Mouse (Mus musculus) lung, embryonic 14.5 days (tissue): ENCODE measurements around the gene Pcbp3. TPM values are rescaled to one million over a fixed set of nuclear protein-coding genes. Genes with fewer than 3 reads are reported as not detected.
"Not testable (repeated sequence)": the region's sequence is repeated elsewhere in the genome, so short reads cannot be mapped to it uniquely, and the experiment has no call there.

Source experiments
- ATAC-seq: fragments of 200-750 bp; cut with Nextera tagmentation; 2 replicates; pipeline ENCODE4 v1.8.0; 2017; ENCODE audit warnings: mild to moderate bottlenecking, moderate TSS enrichment, moderate library complexity; ENCODE audit not compliant: insufficient read depth
- DNase-seq: peaks from one replicate; pipeline ENCODE4 v3.0.0-alpha.2; 2015
- H3K27ac ChIP-seq: fragments of 300-500 bp; sonication (generic); 2 replicates; pipeline ENCODE4 v1.5.1; 2014; ENCODE audit warnings: low read depth, mild to moderate bottlenecking, moderate library complexity
- H3K27me3 ChIP-seq: fragments of 300-500 bp; sonication (generic); 2 replicates; pipeline ENCODE4 v1.6.1; 2014; ENCODE audit warnings: low read length, control low read depth; ENCODE audit not compliant: insufficient read depth
- H3K36me3 ChIP-seq: fragments of 300-500 bp; sonication (generic); 2 replicates; pipeline ENCODE4 v1.6.1; 2014; ENCODE audit warnings: control low read depth; ENCODE audit not compliant: insufficient read depth
- H3K4me1 ChIP-seq: fragments of 300-500 bp; sonication (generic); 2 replicates; pipeline ENCODE4 v1.6.1; 2014; ENCODE audit warnings: antibody characterized with exemption, control low read depth; ENCODE audit not compliant: insufficient read depth
- H3K4me2 ChIP-seq: fragments of 300-500 bp; sonication (generic); 2 replicates; pipeline ENCODE4 v1.6.1; 2014; ENCODE audit warnings: mild to moderate bottlenecking
- H3K4me3 ChIP-seq: fragments of 300-500 bp; sonication (generic); 2 replicates; pipeline ENCODE4 v1.5.1; 2014; ENCODE audit warnings: low read depth, low read length
- H3K9ac ChIP-seq: fragments of 300-500 bp; sonication (generic); 2 replicates; pipeline ENCODE4 v1.6.1; 2014
- H3K9me3 ChIP-seq: fragments of 300-500 bp; sonication (generic); 2 replicates; pipeline ENCODE4 v1.6.1; 2016; ENCODE audit warnings: low read depth, low read length, control low read depth
- CTCF ChIP-seq: IDR thresholded peaks from 2 replicates; pipeline ENCODE4 v1.5.1; 2016; ENCODE audit warnings: antibody characterized with exemption, low read depth
- WGBS: fragments of 180-500 bp; shearing (Covaris S2); extraction: QIAGEN DNeasy Blood & Tissue Kit; methylation state at CpG from one replicate; pipeline ENCODE4 v1.1.7; 2014; 5-methylcytosine and 5-hydroxymethylcytosine counted together
- polyA plus RNA-seq: library from polyadenylated mRNA; unstranded; fragments of >200 nt; fragmentation: Nextera tagmentation; extraction: Ambion mirVana; gene quantifications from 2 replicates; pipeline ENCODE4 v1.2.1, GENCODE M21; 2014

Gene Pcbp3
- polyA plus RNA-seq, 1 experiment from 2014 or later: 15.9 TPM

DNA sequence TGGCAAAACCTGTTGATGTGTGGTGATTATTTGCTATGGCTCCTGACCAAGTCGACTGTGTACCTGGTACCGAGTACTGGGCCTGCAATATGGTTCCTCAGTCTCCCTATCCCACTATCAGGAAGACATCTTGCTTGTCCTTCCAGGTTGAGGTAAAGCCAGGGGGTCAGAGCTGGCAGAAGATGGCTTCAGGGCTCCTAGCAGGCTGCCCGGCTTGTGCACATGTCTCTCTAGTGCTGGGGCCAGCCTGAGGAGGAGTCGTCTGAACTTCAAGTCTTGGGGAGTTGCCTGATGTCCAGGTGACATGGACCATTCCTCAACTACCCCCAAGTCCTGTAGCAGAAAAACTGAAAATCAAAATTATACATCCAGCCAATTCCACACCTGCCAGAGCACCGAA, 201.8 kb downstream of the Pcbp3 start:
- no peak overlapping the region for H3K9ac ChIP-seq
- TF ChIP-seq CTCF: no peak
- 89% methylated on average over 5 of the region's 5 CpGs for WGBS

DNA sequence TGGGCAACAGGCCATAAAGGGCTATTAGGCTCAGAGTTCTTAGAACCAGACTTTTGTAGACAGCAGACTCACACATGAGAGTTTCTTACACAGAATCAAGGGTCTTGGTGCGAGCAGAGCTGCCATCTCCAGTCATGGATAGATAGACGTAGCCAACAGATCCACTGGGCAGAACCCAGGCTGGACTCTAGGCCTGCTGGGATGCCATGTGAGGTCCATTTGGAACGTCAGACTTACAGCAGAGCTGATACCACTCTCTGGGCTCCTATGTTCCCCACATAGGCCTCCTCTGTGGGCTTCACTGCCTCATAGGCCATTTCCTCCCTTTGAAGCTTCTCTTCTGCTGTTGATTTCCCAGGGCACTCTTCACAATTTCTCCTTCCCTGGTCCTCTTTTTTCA, 208.0 kb downstream of the Pcbp3 start:
- no peak for TF ChIP-seq CTCF
- 81% methylated on average over 3 of the region's 3 CpGs for WGBS

More for the DNA sequence above, 201.8 kb downstream of the Pcbp3 start:
- Histone ChIP-seq H3K4me3 (no peak overlapping the region), H3K4me1 (no peaks in the 10 kb centered on the region), H3K36me3 (no peaks in the 10 kb centered on the region), H3K9me3 (no peaks in the 10 kb centered on the region), H3K27ac (no peak overlapping the region), H3K4me2 (no peak overlapping the region), H3K27me3 (no peaks in the 10 kb centered on the region)
- ATAC-seq (no peak), DNase-seq (no peak)

DNA sequence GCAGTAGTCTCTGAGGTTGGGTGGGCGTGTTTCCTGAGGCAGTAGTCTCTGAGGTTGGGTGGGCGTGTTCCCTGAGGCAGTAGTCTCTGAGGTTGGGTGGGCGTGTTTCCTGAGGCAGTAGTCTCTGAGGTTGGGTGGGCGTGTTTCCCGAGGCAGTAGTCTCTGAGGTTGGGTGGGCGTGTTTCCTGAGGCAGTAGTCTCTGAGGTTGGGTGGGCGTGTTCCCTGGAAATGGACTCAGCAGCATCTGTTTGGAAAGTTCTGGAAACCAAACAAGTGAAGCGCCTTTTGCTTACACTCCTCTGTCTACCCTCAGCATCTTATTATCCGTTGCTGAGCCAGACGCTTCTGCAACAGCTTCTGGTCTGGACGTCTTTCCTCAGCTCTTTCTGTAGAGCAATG, 217.4 kb downstream of the Pcbp3 start:
- ATAC-seq, DNase-seq, H3K4me1 ChIP-seq, H3K27ac ChIP-seq, H3K4me2 ChIP-seq, H3K9me3 ChIP-seq, H3K9ac ChIP-seq, H3K4me3 ChIP-seq, H3K27me3 ChIP-seq, H3K36me3 ChIP-seq: not testable (repeated sequence)
- 54% methylated on average over 11 of the region's 11 CpGs for WGBS

More for the DNA sequence above, 208.0 kb downstream of the Pcbp3 start:
- H3K27ac ChIP-seq: no peak overlapping the region
- H3K4me3 ChIP-seq: no peak overlapping the region
- peaks cover 2% of the 10 kb centered on the region; the same call in 1 of the 2 replicates for H3K9me3 ChIP-seq
- DNase-seq (no peak), ATAC-seq (no peak)
- no peaks in the 10 kb centered on the region for H3K36me3 ChIP-seq
- no peak overlapping the region for H3K4me2 ChIP-seq
- H3K9ac ChIP-seq: no peak overlapping the region
- no peaks in the 10 kb centered on the region for H3K4me1 ChIP-seq
- H3K27me3 ChIP-seq: no peaks in the 10 kb centered on the region

DNA sequence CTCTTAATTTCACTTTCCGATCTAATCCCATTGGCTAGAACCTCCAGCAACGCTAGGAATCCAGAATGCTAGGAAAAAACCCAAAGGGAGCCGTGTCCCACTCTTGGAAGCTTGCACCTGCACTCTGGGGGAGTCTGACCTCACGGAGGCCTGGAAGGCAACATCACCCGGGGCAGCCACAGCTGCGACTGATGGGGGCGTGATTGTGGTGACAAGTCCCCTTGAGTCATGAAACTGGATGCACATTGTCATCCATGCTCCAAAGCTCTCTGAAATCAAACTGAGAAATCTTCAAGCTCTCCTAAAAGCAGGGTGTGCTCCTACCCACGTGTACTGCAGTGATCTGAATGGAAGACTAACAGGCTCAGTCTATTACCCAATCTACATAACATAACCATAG, 224.9 kb downstream of the Pcbp3 start:
- peaks cover 23% of the 10 kb centered on the region for H3K4me1 ChIP-seq
- H3K27ac ChIP-seq: no peak overlapping the region
- DNase-seq (no peak), ATAC-seq (no peak)
- H3K4me3 ChIP-seq: no peak overlapping the region
- TF ChIP-seq CTCF: no peak
- H3K27me3 ChIP-seq: no peaks in the 10 kb centered on the region
- no peaks in the 10 kb centered on the region for H3K9me3 ChIP-seq
- WGBS: 60% methylated on average over 8 of the region's 8 CpGs
- H3K9ac ChIP-seq: no peak overlapping the region
- no peaks in the 10 kb centered on the region for H3K36me3 ChIP-seq
- no peak overlapping the region for H3K4me2 ChIP-seq

DNA sequence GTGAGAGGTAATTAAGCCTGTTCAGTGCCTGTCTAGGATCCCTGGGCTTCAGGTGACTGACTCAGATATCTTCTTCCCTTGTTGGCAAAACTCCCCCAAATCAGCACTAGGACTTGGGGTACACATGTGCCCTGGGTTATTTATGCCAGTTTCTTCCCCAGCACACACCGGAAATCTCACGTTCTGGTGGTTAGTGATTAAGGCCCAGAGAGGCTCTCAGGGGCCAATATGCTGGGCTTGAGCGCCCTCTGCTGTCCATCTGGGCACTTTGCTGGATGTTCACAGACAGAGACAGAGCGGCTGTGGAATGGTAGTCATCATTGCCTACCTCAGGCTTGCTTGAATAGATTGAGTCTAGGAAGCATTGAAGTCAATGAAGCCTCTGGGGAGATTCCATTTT, 226.7 kb downstream of the Pcbp3 start:
- Histone ChIP-seq H3K4me2 (no peak overlapping the region), H3K4me1 (peaks cover 29% of the 10 kb centered on the region), H3K27ac (peak overlapping the region; percentile 3; the same call in 1 of the 2 replicates), H3K27me3 (no peaks in the 10 kb centered on the region), H3K36me3 (no peaks in the 10 kb centered on the region), H3K9me3 (no peaks in the 10 kb centered on the region), H3K9ac (no peak overlapping the region), H3K4me3 (no peak overlapping the region)
- peak; percentile 96 for TF ChIP-seq CTCF
- DNase-seq (peak; percentile 94), ATAC-seq (0 out of 2 replicates have a peak, but pooled peaks have one; percentile 15)
- WGBS: 2% methylated on average over 4 of the region's 4 CpGs

DNA sequence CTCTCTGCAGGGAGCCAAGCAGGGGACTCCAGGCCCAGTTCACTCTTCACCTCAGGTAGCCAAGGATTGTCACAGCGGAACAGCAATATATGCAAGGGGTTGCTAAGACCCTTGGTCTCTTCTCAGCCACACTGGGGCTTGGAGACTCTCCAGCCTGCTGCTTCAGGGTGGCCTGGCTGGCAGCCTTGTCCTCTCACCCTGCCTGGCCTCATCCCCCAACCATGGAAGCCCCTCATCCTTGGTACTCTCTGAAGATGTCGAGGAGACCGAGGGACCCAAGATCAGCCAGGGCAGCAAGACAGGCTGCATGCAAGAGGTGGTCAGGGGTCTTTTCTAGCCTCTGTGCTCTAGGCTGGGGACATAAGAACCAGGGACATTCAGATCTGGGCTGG, 228.0 kb downstream of the Pcbp3 start:
- Histone ChIP-seq H3K9ac (peak overlapping the region; percentile 36; the same call in 1 of the 2 replicates), H3K27ac (peak overlapping the region; percentile 96), H3K4me3 (no peak overlapping the region; the same call in 1 of the 2 replicates), H3K4me1 (peaks cover 29% of the 10 kb centered on the region), H3K9me3 (no peaks in the 10 kb centered on the region), H3K36me3 (no peaks in the 10 kb centered on the region), H3K27me3 (no peaks in the 10 kb centered on the region), H3K4me2 (peak overlapping the region; percentile 50)
- DNase-seq: no peak
- peak; percentile 51 for ATAC-seq
- 30% methylated on average over 3 of the region's 3 CpGs for WGBS
- no peak for TF ChIP-seq CTCF

DNA sequence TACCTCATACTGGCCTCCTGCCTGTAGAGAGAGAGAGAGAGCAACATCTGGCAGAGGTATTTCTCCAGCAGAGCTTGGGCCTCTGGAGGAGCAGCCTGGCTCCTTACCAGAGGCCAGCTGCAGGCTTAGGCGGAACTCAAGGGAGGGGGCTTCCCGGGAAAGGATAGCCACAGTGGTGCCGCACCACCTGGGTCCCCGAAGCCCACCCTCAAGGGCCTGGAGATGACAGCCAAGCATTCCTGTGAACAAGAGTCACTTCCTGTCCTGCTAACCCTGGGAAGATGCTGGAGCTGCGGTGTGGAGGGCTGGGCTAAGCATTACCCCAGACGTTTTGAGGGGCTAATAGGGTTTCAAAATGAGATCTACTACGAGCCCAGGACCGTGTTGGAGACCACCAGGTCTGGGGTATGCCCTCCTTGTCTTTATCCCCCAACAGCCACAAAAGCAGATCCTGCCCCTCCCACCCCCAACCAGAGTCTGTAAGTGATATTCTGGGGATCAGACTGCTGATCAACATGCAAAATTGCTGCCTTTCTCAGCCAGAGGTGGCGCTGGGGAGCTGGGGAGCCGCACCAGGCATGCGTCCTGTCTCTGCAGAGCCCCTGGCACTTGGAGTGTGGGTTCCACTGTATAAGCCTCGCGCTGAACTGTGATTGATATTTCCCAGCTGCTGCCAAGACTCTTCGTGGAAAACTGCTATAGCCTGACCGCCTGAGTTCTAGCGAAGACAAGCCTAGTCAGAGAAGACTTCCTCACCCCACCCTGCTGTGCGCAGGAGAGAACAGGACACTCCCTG, 228.6 kb downstream of the Pcbp3 start:
- peak overlapping the region; percentile 10; the same call in 1 of the 2 replicates for H3K4me3 ChIP-seq
- H3K9ac ChIP-seq: peak overlapping the region; percentile 36

More for the DNA sequence above, 228.6 kb downstream of the Pcbp3 start:
- peak overlapping the region; percentile 50 for H3K4me2 ChIP-seq
- TF ChIP-seq CTCF: peak; percentile 85
- WGBS: 9% methylated on average over 17 of the region's 17 CpGs
- peak; percentile 94 for ATAC-seq
- no peaks in the 10 kb centered on the region for H3K27me3 ChIP-seq
- peaks cover 30% of the 10 kb centered on the region for H3K4me1 ChIP-seq
- no peaks in the 10 kb centered on the region for H3K36me3 ChIP-seq
- H3K9me3 ChIP-seq: no peaks in the 10 kb centered on the region
- DNase-seq: peak; percentile 99
- peak overlapping the region; percentile 96 for H3K27ac ChIP-seq
